Mouse (Mus musculus) heart, adult 2 months (tissue): Measurements from ENCODE around the gene Dctn3. TPM values are rescaled to one million over a fixed set of nuclear protein-coding genes. Genes with fewer than 3 reads are reported as not detected.

Experiments
- DNase-seq, 2 experiments: peaks; one replicate each; pipeline ENCODE4 v3.0.0; 2021
- H3K27ac ChIP-seq: fragments of 200-600 bp; 2 replicates; pipeline ENCODE4 v1.8.1; 2022
- H3K27me3 ChIP-seq: fragments of 200-500 bp; 2 replicates; pipeline ENCODE4 v1.6.1; 2012; ENCODE audit warnings: mild to moderate bottlenecking, low read length, inconsistent platforms, mixed read lengths; ENCODE audit not compliant: control insufficient read depth, insufficient read depth
- H3K36me3 ChIP-seq: fragments of 200-500 bp; 2 replicates; pipeline ENCODE4 v1.6.1; 2012; ENCODE audit warnings: low read length, inconsistent platforms; ENCODE audit not compliant: control insufficient read depth, insufficient read depth
- H3K4me1 ChIP-seq: fragments of 200-500 bp; 2 replicates; pipeline ENCODE4 v1.6.1; 2011; ENCODE audit warnings: low read length; ENCODE audit not compliant: control insufficient read depth, insufficient read depth
- H3K4me3 ChIP-seq: fragments of 200-600 bp; 2 replicates; pipeline ENCODE4 v1.8.1; 2022
- H3K79me2 ChIP-seq: fragments of 200-500 bp; replicated peaks from 2 replicates; pipeline ENCODE4 v1.6.1; 2012; ENCODE audit warnings: mild to moderate bottlenecking, inconsistent platforms, low read length, moderate library complexity, mixed read lengths; ENCODE audit not compliant: control insufficient read depth, insufficient read depth
- H3K9ac ChIP-seq: fragments of 200-500 bp; 2 replicates; pipeline ENCODE4 v1.6.1; 2012; ENCODE audit warnings: low read depth, mild to moderate bottlenecking, control low read depth, inconsistent platforms, low read length, mixed read lengths
- CTCF ChIP-seq: fragments of 200-600 bp; IDR thresholded peaks from 2 replicates; pipeline ENCODE4 v1.8.1; 2022; ENCODE audit warnings: antibody characterized with exemption, mild to moderate bottlenecking, moderate library complexity
- EP300 ChIP-seq: fragments of 200-500 bp; IDR thresholded peaks from 2 replicates; pipeline ENCODE4 v1.6.1; 2011; ENCODE audit warnings: low read depth, low read length, control low read depth; ENCODE audit not compliant: insufficient read depth
- POLR2A ChIP-seq: fragments of 200-500 bp; IDR thresholded peaks from 2 replicates; pipeline ENCODE4 v1.6.1; 2011; ENCODE audit warnings: mild to moderate bottlenecking, low read depth, low read length, control low read depth; ENCODE audit not compliant: insufficient read depth
- WGBS: fragments of 180-500 bp; shearing (Covaris S2); methylation state at CpG from one replicate; pipeline ENCODE4 v1.1.7; 2018; 5-methylcytosine and 5-hydroxymethylcytosine counted together
- intact Hi-C: fragments of 180-260 bp; cut with DNase I; formaldehyde crosslinking; loops from one replicate; pipeline ENCODE4 v1.15.1; 2025
- polyA plus RNA-seq: library from polyadenylated mRNA; depleted of rRNA; stranded (reverse); fragments of >200 nt; gene quantifications from 2 replicates; pipeline ENCODE4 v1.2.3, GENCODE M21; 2012
- total RNA-seq, 2 experiments: library from RNA; stranded (reverse); gene quantifications; 2 replicates each; pipeline ENCODE4 v1.2.3; 2021

Gene Dctn3
- total and polyA plus RNA-seq, 3 experiments = 54.3 to 75.7 (median 68.4) TPM

DNA sequence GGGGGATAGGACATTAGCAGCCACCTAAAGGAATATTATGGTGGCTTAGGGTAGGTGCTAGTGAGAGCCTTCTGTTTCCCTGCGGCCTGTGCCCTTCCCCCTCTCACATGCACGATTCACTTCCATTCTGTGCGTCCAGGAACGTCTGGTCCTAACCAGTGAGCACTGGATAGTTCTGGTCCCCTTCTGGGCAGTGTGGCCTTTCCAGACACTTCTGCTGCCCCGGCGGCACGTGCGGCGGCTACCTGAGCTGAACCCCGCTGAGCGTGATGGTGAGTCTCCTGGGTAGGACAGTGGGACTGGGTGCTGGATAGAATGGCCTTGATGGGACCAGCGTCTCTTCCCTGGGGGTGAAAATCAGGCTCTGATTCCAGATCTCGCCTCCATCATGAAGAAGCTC lies 34.4 kb upstream of the Dctn3 start:
- Histone ChIP-seq H3K36me3 (no peaks in the 10 kb centered on the region; the same call in 1 of the 2 replicates), H3K4me3 (no peak overlapping the region), H3K4me1 (peaks cover 6% of the 10 kb centered on the region), H3K27ac (no peak overlapping the region), H3K79me2 (no peaks in the 10 kb centered on the region), H3K27me3 (no peaks in the 10 kb centered on the region), H3K9ac (no peak overlapping the region)
- no peak for DNase-seq
- TF ChIP-seq EP300 = no peak
- no peak for TF ChIP-seq POLR2A
- no peak for TF ChIP-seq CTCF
- 94% methylated on average over 13 of the region's 13 CpGs for WGBS
- intact Hi-C loops = no loop called here

DNA sequence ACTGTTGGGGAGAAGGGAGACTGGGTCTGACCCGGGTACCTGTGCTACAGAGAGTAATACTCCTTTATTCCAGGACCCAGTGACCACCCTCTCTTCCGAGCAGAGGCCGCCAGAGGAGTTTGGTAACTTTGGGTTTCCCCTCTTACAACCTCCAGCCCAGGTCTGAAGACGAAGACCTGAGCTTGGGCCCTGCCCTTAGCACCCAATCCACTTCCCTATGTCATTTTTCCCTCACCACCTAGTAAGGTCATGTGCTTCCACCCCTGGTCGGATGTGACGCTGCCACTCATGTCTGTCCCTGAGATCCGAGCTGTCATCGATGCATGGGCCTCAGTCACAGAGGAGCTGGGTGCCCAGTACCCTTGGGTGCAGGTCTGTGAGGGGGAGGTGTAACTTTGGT lies 33.5 kb upstream of the Dctn3 start:
- TF ChIP-seq CTCF (no peak), EP300 (no peak), POLR2A (no peak)
- Histone ChIP-seq H3K27me3 (no peaks in the 10 kb centered on the region), H3K36me3 (no peaks in the 10 kb centered on the region; the same call in 1 of the 2 replicates), H3K4me3 (peak overlapping the region; percentile 83), H3K4me1 (peaks cover 4% of the 10 kb centered on the region), H3K9ac (peak overlapping the region; percentile 62), H3K27ac (peak overlapping the region; percentile 99), H3K79me2 (no peaks in the 10 kb centered on the region)
- intact Hi-C loops = loop anchor here (1.0 kb wide), 1 partner anchor 15 kb away; no protein-coding TSS in a partner anchor
- WGBS = 61% methylated on average over 8 of the region's 8 CpGs
- DNase-seq = no peak

DNA sequence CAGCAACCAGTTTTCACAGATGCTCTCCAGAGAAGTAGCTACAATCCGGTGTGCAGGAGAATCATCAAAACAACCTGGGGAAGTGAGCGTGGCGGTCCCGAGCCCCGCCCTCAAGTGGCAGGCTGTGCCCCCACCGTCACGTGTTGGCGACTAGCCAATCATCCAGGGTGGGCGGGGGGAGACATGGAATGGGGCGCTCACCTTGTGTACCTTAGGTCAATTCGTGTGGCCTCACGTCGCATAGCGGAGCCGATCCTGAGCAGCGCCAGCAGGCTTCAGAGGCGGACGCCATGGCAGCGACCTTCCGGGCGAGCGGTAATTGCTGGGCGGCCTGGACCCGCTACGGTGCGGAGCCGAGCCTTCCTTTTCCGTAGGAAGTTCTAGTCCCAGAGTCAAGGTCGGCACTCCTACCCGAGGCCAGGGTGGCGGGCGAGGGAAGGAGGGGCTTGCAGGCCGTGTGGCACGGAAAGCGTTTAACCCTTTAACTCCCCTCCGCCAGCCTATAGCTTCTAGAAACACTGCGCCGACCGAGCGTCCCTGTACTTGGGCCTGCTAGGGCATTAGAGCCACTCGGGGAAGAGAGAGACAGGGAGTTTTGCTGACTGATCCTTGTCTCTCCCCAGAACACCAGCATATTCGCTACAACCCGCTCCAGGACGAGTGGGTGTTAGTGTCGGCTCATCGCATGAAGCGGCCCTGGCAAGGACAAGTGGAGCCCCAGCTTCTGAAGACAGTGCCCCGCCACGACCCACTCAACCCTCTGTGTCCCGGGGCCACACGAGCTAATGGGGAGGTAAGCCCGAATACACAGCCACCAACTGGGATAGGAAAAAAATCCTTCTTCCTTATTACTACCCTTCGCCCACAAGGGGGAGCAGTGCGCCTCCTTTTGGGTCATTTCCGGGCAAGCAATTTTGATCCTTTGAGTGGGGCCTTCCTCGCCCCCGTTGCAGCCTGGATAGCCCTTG lies 32.7 kb upstream of the Dctn3 start, which contains the start of gene Sigmar1:
Gene Sigmar1 (minus strand): TSS at position 820 of the 968 bp plus-strand sequence.
- intact Hi-C loops = loop anchor here (1.0 kb wide), 1 partner anchor 14 kb away; no protein-coding TSS in a partner anchor
- Histone ChIP-seq H3K9ac (peak within 1 kb of the TSS; percentile 84), H3K36me3 (no peaks in the 10 kb centered on the region), H3K79me2 (no peaks in the 10 kb centered on the region), H3K27me3 (no peaks in the 10 kb centered on the region), H3K27ac (peak within 1 kb of the TSS; percentile 99), H3K4me1 (peaks cover 1% of the 10 kb centered on the region), H3K4me3 (peak within 1 kb of the TSS; percentile 83)
- peak; percentile 67; the same call in 1 of the 2 replicates for TF ChIP-seq EP300
- peak; percentile 53 for TF ChIP-seq POLR2A
- TF ChIP-seq CTCF = peak; percentile 95
- DNase-seq = peak; percentile 90 to 91
- under 1% methylated on average over 57 of the region's 57 CpGs for WGBS

DNA sequence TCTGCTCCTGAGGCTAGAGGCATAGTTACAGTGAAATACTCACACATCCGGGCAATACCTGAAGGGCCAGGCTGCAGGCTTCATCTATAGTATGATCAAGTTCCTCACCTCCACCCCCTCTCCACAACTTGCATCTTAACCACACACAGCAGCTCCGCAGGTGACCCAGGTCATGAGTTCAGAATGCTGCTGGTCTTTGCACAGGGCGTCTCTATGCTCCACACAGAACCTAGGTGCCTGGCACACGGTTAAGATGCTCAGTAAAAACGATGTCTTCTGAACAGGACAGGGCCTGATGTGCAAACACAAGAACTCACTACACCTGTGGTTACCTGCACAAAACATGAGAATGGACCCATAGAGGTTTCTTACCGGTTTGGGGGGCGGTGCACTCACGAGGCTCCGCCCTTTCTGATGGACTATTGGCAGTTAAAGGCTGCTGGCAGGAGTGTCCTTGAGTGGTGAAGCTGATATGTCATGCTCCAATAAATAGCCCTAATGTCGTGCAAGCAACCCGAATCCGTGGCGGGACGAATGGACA lies 31.9 kb upstream of the Dctn3 start, which contains the start of gene Galt:
Gene Galt (plus strand): TSS at position 432 of the 541 bp plus-strand sequence.
- DNase-seq = no peak
- WGBS = 18% methylated on average over 14 of the region's 14 CpGs
- H3K79me2 ChIP-seq = no peaks in the 10 kb centered on the region
- TF ChIP-seq POLR2A (no peak), CTCF (no peak), EP300 (no peak)
- intact Hi-C loops = no loop called here
- H3K4me1 ChIP-seq = no peaks in the 10 kb centered on the region; the same call in none of the 2 replicates
- no peaks in the 10 kb centered on the region for H3K27me3 ChIP-seq
- peak within 1 kb of the TSS; percentile 99 for H3K27ac ChIP-seq
- no peaks in the 10 kb centered on the region for H3K36me3 ChIP-seq
- H3K9ac ChIP-seq = peak within 1 kb of the TSS; percentile 84
- peak within 1 kb of the TSS; percentile 83 for H3K4me3 ChIP-seq

DNA sequence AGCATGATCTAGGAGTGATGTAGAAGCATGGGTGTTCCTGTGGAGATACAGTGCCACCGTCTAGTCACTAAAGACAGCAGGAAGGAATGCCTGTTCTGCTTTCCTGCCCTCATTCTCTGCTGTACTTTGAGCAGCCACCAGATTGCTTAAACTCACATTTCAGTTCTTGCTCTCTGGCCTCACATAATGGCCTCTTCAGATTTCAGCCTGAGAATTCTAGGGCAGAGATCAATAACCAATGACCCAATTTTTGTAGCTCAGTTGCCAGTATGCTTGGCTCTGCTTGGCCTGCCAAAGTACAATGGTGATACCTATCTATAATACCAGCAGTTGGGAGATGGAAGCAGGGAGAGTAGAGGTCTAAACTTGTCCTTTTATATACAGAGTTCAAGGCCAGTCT lies 22.1 kb upstream of the Dctn3 start:
- no peak for TF ChIP-seq EP300
- no peak for TF ChIP-seq CTCF
- no peak for TF ChIP-seq POLR2A
- Histone ChIP-seq H3K36me3 (no peaks in the 10 kb centered on the region), H3K9ac (no peak overlapping the region), H3K27ac (no peak overlapping the region), H3K4me1 (peaks cover 2% of the 10 kb centered on the region), H3K27me3 (no peaks in the 10 kb centered on the region), H3K79me2 (no peaks in the 10 kb centered on the region), H3K4me3 (no peak overlapping the region)
- intact Hi-C loops = no loop called here
- no peak for DNase-seq
- WGBS = 73% methylated on average over 1 of the region's 1 CpGs
